Mouse (Mus musculus) mesoderm, embryonic 11.5 days (tissue): ENCODE measurements around the gene Gpank1.
"Not testable (repeated sequence)": the region's sequence is repeated elsewhere in the genome, so short reads cannot be mapped to it uniquely, and the experiment has no call there.

Experiments used
- DNase-seq: peaks from one replicate; pipeline ENCODE4 v3.0.0-alpha.2; 2012; ENCODE audit warnings: low read depth, low spot score

The Gpank1 gene

DNA sequence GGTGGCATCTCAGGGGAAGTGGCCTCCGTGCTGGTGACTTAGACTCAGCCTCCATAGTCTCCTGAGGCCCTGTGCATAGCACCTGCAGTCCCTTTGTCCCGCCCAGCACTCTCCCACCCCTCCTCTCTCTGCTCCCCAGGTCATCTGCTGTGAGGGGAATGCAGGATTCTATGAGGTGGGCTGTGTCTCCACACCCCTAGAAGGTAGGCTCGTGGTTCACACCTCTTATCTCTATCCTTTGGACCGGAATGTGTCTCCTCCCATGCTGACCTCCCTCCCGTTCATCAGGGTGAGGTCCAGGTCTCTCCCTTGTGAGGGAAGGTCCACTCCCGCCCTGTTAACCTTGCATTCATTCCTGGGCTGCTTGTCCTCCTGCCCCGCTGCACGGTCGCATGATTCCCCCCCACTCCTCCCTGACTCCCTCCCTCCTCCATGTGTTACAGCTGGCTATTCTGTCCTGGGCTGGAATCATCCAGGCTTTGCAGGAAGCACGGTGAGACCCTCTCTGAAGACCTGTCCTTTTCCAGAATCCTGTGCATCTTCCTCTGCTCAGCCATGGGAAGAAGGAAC lies 21.0 kb upstream of the Gpank1 start:
- no peak for DNase-seq

GRCm38 (mm10) chr17:35101161-35101560 lies 20.1 kb upstream of the Gpank1 start:
- DNase-seq = no peak

GRCm38 (mm10) chr17:35102299-35102698 lies 19.0 kb upstream of the Gpank1 start:
- no peak for DNase-seq

DNA sequence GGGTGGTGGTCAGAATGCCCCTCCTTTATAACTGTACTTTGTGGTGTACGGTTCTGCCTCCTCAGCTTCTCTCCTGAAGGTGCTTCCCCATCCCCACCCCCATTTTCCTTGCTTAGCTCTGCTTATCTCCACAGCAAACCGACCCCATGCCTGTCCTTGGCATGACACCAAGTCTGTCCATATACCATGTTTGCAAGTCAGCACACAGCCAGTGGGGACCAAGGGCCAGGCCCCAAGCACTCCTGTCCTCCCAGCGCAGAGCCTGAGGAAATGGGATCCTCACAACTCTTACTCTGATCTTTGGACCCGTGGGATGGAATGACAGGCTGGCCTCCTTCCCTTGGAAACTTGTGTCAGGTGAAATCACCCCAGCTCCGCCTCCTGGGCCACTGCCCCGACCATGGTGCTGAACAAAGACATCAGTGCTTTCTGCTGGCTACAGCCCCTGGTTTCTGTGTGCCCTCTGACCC lies 18.0 kb upstream of the Gpank1 start:
- no peak for DNase-seq

- no peak for DNase-seq
These were observed 17.2 kb upstream of the Gpank1 start for GRCm38 (mm10) chr17:35104079-35104478.

DNA sequence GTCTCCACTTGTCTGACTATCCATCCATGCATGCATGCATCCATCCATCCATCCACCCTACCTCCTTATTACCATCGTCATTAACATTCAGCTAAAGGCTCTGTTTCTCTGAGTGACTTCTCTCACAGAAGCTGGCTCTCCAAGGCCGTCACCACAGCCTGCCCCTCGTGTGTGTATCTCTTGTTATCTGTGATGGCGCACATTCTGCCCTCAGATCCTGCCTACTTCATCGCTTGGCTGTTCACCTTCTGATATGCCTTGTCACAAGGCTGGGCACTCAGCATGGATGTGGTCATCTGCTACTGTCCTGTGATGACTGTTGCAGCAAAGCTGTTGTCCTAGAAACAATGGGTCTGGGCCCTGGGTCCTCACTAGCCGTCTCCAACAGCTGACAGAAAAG lies 16.5 kb upstream of the Gpank1 start:
- DNase-seq = no peak

GRCm38 (mm10) chr17:35105740-35106389 lies 15.4 kb upstream of the Gpank1 start:
- no peak for DNase-seq

DNA sequence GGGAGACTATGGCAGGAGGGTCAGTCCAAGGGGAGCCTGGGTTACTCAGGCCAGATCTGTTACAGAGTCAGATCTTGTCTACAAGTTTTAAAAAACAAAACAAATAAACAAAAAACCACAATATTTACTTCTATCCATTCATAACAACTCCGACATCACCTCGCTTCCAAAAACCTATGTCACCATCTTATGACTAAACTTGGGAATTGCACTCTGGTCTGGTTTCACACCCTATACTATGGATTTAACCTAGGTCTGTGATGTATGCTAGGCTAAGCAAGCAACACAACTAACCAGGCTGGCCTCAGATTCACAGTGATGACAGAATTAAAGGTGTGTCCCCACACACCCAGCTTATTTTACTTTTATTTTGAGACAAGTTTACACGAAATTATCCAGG lies 14.7 kb upstream of the Gpank1 start:
- DNase-seq = no peak

- no peak for DNase-seq
These were observed 13.2 kb upstream of the Gpank1 start, which contains the start of gene Ly6g5c for GRCm38 (mm10) chr17:35108097-35108496. Gene Ly6g5c (plus strand): TSS chr17:35108279.

DNA sequence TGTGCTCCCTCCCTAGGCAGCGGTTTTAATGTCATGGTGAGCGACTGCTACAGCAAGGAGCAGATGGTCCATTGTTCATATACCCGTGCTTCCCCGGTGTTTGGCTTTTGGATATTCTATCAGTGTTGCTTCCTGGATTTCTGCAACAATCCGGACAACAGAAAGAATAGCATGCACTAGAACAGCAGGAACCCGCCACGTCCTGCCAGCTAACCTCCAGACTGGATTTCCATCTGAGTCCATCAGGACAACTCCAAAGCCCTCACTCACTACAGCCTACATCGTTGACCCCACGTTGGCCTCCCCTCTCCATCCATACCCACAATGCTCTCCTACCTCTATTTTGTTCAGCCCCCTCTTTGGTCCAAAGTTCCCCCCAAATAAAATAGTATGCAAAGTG lies 9.5 kb upstream of the Gpank1 start:
- DNase-seq = no peak

- no peak for DNase-seq
These were observed 5.9 kb upstream of the Gpank1 start, which contains the start of gene Ly6g5b for GRCm38 (mm10) chr17:35115046-35116019. Gene Ly6g5b (minus strand): TSS chr17:35115428.

- no peak for DNase-seq
These were observed 511 bp upstream of the Gpank1 start for GRCm38 (mm10) chr17:35120745-35121142.

DNA sequence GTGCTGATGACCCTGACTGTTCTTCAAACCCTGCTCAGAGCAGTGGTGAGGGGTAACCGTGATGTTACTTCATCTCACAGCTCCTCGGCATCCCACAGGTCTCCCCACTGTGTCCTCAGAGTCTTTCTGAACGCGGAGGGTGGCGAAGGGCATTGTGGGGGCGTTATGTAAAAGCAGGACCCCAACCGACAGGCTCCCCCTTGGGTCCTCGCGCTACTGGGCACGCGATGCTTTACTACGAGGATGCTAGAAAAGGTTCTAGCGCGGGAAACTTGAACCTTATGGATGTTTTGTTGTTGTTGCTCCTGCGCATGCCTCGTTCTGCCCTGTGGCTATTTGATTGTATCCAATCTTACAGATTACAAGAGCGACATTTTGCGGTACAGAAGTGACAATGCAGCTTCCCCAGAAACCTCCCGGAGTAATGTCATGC lies 632 bp downstream of the Gpank1 start, which contains the start of gene Csnk2b:
TSS of gene Csnk2b (minus strand) at position 183 of the 433 bp plus-strand sequence.
- DNase-seq = peak; percentile 71

GRCm38 (mm10) chr17:35123287-35123686 lies 2.0 kb downstream of the Gpank1 start:
- not testable (repeated sequence) for DNase-seq

DNA sequence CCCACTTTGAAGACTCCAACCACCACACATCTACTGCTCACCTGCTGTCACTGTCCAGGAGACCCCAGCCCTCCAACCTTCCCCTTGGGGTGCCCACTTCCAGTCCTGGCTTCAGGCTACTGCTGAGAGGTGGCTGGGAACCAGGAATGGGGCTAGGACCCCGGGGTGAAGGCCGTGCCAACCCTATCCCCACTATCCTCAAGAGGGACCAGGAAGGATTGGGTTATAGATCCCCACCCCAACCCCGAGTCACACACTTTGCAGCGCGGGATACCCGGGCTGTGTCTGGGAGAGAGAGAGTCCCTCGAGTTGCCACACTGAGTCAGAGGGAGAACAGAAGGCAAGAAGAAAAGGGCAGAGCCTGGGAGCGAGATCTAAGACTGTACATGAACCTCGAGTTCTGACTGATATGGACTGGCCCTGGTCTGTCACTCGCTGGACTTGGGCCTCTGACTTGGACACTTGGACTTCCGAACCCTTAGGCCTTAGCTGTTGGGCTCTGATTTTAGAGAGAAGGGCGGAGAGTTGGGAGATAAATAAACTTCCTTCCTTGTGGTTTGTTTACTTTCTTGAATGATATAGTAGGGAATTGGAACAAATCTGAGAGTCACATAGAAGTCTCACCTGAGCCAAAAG lies 3.1 kb downstream of the Gpank1 start:
- not testable (repeated sequence) for DNase-seq

GRCm38 (mm10) chr17:35125081-35125480 lies 3.8 kb downstream of the Gpank1 start:
- no peak for DNase-seq

- DNase-seq = no peak
These were observed 4.3 kb downstream of the Gpank1 start for GRCm38 (mm10) chr17:35125578-35125977.

DNA sequence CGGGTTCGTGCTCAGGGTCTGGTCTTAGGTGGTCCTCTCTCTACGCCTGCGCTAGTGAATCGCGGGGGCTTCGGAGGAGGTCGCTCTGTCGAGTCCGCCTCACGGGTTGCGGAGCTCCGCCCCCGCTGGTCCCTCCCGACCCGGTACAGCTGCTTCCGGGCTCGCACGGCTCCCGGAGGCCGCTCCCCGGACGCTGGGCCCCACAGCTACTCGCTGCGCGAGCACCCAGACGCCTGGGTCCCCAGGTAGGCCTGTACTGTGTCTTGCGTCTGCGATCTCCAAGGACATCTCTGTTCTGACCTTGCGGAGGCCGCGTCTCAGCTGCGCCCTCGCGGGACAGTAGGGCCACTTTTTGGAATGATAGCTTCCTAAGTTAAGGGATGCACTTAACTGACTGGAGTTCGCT lies 5.0 kb downstream of the Gpank1 start, which contains the start of gene D17H6S53E:
TSS of gene D17H6S53E (plus strand) at position 168 of the 406 bp plus-strand sequence.
- DNase-seq = peak; percentile 72

DNA sequence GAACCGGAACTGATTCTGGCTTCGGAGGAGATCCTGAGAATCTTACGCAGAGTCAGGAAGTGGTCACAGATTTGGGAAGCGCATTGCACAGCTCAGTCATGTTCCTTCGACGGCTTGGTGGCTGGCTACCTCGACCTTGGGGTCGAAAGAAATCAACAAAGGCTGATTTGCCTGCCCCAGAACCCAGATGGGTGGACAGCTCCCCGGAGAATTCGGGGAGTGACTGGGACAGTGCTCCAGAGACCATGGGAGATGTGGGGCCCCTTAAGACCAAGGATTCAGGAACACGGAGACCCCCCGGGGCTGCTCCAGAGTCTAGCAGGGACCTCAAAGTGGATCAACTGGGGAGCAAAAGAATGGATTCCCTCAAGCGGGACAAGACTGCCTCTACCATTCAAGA lies 5.8 kb downstream of the Gpank1 start:
- DNase-seq = no peak

DNA sequence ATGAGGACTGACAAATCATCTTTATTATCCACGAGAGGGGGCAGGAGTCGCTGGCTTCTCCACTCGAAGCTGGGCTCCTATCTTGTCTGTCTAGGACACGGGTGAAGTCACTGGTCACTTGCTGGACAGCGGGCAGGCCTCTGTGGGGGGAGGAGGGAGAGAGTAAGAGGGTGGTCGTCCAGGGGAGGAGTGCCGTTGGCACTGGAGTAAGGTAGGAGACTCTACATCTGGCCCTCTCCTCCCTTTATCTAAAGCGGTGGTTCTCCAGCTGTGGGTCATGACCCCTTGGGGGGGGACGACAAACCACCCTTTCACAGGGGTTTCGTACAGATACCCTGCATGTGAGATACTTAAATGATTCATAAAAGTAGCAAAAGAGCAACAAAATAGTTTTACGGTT lies 7.7 kb downstream of the Gpank1 start:
- DNase-seq = no peak

DNA sequence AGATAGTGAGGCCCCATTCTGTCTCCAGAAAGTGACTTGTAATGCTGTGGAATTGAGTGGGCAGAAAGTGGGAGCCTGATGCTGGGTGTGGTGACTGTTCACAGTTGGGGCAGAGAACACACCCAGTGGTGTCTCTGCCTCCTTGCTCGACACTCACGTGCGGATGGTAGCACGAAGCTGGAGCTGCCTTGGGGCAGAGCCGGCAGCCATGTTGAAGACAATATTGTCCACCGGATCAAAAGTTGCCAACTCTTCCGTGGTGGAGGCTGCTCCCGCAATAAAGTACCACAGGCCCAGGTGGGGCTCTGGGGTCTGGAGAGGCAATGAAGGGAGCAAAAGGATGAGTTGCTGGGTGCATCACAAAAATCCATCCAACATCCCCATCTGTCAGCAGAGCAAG lies 9.8 kb downstream of the Gpank1 start:
- DNase-seq = no peak
